Mouse (Mus musculus) WW6 (cell line): ENCODE results near the gene Rln3.
A peak's percentile ranks its signal among the peaks of the same experiment; 100 is the strongest.

Experiments
- DNase-seq: peaks from one replicate; pipeline ENCODE4 v3.0.0-alpha.2; 2013; ENCODE audit warnings: low read depth, low spot score

Gene Rln3

DNA sequence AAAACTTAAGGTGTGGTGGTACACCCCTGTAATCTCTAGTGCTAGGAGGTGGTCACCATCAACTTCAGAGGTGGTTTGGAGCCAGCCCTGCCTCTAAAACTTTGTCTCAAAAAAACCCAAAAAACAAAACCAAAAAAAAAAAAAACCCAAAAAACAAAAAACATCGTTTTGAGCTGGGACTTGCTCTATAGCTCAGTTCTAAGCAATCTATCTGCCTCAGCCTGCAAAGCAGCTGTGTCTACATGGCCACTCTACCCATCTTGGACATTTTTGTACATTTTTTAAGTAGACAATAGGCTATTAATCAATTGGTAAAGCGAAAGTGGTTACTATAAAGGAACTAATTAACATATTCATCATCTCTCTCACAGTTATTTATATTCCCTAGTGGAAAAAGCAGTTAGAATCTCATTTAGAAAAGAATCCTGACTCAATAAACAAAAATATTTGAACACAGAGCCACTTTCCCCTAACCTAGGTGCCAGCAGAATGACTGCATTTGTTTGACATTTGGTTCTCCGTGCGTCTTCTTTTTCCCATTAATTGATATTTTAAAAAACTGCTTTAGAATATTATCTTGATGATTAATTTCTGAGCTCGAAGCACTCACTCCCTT lies 20.8 kb upstream of the Rln3 start:
- DNase-seq = no peak

DNA sequence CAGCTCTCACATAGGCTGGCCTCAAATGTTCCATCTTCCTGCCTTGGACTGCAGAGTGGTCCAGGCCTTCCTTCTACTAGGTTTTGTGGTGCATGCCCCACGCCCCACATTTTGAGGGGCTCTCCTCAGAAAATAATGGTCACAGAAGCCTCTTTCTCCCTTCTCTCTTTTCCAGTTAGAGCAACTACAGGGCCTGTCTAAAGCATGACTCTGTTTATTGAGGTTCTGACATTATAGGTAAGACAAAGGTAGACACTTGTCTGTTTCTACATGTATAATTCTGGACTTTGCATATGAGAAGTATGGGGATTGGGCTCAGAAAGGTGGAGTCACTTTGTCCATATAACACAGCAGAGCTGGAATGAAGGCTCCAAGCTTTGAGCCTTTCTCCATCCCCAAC lies 20.2 kb upstream of the Rln3 start, which contains the start of gene Gm10643:
Gene Gm10643, minus strand, starts transcription at position 101 of the 400 bp plus-strand sequence.
- DNase-seq = no peak

DNA sequence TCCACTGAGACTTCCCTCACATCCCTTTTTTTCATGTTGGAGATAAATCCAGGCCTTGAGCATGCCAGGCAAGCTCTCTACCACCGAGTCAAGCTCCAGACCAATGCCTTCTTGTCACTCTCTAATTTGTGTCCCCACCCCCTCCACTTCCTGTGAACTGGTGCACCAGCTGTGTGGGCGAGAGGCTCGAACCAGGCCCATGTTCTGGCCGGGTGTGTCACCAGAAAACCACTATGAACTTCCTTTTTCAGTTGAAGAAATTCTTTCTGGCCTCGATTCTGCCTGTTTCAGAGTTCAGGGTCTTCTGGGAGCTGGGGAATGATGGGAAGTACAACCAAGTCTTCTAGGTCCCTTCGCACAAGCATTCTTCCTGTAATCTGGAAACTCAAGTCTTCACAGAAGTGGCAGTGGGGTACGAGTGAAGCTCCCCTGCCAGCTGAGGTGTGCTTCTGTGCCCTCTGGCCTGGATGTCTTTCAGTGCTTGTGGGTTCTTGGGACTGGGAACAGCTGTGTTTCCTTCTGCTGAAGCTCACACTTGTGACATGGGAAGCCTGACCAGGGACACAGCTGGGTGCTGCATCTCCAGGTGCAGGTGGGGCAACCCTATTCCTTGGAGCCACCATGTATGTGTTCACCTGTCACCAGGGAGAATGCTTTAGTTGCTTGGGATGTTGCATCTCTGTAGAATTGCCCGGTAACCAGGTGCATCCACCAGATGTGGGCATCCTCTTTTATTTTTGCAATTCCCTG lies 19.2 kb upstream of the Rln3 start:
- no peak for DNase-seq

DNA sequence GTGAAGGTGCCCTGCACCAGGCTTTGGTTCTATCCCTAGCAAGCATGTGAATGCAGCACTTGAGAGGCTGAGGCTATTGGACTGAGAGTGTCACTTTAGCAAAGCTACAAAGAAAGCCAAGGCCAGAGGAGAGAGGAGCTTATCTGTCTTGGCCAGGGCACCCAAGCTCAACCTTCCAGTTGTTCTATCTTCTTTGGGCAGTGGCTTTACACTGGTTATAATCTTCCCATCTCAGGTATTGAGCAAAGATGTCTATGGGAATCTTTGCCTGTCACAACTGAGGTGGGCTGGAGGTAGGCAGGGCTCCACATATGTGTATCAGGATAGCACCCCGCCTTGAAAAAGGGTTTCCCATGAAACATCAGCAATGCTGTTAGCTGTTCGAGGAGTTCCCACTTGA lies 15.4 kb upstream of the Rln3 start:
- DNase-seq = no peak

DNA sequence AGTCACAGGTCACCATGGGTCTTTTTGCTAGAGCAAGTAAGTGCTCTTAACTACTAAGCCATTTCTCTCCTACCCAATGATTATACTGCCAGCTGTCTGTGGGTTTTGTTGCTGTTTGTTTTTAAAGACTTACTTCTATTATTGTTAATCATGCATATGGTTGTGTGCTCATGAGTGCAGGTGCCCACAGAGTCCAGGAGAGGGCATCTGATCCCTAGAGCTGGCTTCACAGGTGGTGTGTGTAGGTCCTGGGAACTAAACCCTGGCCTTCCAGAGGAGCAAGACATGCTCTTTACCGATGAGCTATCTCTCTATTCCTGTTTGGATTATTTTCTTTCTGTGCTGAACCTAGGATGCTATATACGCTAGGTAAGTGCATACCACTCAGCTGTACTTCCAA lies 14.4 kb upstream of the Rln3 start:
- no peak for DNase-seq

DNA sequence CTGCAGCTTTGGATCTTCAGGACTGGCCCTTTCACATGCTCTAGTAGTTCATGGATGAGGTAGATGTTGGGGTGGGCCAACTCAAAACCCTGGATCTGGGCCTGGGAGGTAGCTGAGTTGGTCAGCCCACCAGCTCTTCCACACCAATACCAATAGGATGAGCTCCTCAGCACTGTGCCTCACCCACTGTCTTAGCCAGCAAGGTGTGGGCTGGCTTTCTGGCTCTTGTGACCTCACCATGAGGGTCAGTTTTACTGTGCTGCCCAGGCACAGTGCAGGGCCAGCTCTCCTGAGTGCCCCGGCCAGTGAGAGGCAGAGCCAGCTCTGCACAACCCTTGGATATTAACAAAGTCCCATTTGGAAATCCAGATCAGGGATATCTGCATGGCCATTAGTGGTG lies 13.0 kb upstream of the Rln3 start:
- DNase-seq = no peak

DNA sequence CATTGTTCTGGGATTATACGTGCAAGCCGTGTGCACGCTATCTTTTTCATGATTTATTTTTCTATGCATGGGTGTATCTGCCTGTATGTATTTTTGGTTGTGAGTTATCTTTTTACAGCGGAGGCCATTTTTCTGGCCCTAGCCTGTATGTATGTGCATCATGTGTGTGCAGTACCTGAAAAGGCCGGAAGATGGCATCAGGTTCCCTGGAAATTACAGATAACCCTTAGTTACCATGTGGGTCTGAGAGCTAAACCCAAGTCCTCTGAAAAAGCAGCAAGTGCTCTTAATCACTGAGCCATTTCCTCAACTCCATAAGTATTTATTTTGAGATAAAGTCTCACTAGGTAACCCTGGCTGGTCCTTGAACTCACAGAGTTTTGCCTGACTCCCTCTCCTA lies 8.4 kb upstream of the Rln3 start:
- DNase-seq = no peak

DNA sequence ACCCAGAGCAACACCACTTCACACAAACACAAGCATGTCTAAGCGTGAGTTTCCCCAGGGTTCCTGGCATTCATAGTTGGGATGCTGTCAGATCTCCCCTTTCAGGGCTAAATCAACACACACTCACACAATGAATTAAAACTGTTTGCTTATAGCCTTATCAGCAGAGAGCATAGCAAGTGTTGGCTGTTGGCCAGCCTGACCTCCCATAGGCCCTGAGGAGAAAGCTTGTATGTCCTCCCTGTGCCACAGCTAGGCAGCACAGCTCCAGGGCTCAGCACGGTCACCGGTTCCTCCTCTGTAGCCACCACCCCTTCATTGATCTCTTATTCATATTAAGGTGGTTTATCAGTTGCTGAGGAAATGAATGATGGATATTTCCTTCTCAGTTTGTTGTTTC lies 7.9 kb upstream of the Rln3 start:
- no peak for DNase-seq

DNA sequence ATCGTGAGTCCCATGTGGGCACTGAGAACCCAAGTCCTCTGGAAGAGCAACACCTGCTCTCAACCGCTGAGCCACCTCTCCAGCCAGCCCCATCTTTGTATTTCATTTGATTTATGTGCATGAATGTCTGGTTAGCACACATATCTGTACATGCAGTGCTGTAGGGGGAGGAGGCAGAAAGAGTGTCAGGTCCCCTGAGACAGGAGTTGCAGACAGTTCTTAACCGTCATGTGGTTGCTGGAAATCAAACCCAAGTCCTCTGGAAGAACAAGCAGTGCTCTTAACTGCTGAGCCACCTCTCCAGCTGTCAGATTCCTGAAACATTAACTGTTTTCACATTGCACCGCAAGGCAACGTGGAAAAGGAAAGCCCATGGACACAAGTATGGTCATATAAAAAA lies 3.4 kb upstream of the Rln3 start:
- no peak for DNase-seq

DNA sequence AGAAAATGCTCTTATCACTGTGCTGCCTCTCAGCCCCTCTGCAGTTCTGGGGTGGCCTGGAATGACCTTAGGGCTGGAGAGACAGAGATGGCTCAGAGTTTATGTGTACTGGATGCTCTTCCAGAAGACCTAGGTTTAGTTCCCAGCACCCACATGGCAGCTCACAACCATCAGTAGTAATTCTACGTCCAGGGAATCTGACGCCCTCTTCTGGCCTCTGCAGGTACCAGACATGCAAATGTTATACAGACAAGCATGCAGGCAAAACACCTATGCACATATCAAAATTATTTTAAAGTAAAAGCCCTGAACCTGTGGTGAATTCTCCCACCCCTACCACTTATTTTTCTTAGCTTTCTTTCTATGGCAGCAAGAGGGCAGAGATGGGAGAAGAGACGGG lies 1.7 kb upstream of the Rln3 start:
- DNase-seq = no peak

DNA sequence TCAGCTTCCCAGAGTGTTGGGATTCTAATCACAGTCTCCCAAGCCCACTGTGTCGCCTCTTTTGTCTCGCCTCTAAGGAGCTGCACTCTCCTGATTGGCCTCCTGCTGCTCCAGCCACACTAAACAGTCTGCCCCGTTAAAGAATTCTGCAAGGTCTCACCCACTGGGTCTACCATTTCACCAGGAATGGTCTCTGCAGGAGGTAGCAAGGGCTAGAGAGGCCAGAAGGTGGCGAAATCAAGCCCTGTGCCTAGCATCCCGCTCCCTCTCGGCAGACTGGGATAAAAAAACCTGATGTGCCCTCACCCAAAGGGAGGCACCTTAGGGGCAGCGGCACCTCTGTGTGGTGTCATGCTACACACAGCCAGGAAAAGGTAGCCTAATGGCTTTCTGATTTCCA lies 697 bp downstream of the Rln3 start:
- DNase-seq = no peak

DNA sequence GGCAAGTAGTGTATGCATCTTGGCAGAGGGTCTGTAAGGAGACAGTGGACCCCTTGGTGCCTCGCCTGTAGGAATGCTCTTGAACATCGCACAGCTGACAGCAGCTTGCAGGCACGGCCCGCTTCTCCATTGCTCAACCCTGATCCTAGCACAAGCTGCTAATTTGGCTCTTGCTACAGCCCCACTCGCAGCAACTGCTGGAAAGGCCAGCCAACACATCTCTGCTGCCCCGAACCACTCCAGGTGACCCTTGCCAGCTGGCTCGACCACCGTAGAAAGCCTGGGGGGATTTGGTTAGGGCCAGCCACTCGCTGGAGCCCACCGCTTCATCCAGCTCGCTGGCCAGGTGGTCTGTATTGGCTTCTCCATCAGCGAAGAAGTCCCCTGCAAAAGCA lies 1.9 kb downstream of the Rln3 start:
- no peak for DNase-seq

DNA sequence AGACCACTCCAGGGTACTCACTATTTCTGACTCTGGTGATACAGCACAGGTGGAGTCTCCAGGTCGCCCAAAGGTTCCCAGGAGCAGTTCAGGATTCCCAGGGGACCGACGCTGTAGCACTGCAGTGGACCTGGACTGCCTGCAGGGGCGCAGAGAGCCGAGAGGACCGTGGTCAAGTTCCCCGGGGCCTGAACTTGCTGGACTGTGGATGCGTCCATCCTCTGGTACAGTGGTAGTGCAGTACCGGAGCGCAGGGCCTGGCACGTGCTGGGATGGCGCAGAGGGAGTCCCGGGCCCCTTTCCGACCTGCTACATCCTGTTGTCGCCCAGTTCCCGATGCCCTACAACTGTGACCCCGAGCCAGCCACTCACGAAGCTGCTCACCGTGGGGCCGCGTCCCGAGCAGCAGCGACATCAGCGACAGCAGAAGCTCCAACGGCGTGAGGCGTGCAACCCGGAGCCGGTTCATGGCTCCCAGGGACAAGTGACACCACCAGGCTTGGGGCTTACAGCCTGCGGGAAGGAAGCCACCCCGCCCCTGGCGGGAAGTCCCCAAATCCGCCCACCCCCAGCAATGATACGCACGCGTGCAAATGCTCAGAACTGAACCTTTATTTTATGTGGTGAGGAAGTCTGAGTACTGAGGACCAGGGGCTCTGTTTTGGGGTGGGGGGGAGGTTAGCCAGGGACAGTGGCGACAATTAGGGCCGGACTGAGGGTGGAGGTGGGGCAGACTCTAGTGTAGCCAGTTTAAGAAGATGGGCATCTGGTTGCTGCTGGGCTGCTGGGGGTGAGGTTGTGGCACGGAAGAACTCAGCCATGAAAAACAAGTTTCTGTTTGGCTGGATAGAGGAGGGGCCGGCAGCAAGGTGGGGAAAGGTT lies 2.5 kb downstream of the Rln3 start, which contains the start of gene Il27ra:
Gene Il27ra, minus strand, starts transcription at position 524 of the 882 bp plus-strand sequence.
- no peak for DNase-seq

DNA sequence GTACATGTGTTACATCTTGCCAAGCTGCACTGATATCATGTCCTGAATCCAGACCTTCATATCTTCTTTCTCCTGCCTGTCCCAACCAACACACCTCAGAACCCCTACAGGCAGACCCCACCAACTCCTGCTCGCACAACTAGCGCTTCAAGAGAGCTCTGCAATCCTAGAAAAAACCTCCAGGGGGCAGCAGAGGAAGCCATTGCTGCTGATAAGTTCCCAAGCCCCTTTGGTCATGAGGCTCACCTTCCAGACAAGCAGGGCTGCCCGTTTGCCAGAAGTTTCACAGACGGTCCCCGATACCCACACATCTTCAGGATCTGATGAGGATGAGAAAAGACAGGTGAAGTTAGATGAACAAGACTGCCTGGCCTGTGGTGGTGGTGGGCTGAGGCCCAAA lies 5.8 kb downstream of the Rln3 start:
- peak; percentile 74 for DNase-seq

DNA sequence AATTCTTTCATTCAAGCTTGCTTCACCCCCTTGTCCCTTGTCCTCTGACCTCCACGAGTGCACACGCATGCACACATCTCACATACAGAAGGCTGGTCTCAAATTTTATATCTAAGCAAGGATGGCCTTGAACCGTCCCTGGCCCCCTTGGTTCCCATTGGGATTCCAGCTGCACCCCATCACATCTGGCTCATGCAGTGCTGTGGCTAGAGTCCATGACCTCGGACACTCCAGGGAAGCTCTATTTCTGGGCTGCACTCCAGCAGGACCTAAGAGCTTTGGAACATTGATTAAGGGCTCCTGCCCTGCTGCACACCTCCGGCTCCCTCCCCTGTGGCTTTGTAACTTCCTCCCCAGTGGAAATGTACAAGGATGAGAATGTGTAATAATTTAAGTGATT lies 6.8 kb downstream of the Rln3 start:
- no peak for DNase-seq

DNA sequence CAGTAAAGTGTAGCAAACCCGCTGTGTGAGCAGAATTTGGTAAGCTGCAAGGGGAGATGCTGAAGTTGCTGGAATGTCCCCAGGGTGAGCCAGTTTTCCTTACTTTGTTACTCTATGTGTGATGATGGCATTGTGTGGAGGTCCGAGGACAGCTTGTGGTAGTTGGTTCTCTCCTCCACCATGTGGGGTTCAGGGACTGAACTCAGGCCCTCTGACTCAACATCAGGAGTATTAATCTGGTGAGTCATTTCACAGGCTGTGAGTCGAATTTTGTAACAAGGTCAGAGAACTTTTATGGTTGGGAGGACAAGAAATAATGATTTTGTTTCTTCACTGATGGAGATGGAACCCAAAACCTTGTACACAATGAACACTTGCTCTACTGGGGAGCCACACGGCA lies 12.0 kb downstream of the Rln3 start:
- no peak for DNase-seq

DNA sequence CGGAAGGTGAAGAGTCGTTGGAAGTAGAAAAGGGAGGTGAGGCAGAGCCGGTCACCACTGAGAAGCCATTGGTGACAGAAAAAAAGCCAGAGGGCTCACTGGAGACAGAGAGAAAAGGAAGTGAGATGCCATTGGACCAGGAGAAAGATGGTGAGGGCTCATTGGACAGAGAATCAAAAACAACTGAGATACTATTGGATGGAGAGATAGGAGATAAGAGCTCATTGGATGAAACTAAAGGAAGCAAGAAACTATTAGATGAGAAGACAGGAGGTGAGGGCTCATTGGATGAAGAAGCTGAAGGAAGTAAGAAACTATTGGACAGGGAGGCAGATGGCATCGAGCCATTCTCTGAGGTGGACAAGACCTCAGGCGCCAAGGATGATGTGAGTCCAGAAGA lies 15.5 kb downstream of the Rln3 start:
- DNase-seq = no peak

DNA sequence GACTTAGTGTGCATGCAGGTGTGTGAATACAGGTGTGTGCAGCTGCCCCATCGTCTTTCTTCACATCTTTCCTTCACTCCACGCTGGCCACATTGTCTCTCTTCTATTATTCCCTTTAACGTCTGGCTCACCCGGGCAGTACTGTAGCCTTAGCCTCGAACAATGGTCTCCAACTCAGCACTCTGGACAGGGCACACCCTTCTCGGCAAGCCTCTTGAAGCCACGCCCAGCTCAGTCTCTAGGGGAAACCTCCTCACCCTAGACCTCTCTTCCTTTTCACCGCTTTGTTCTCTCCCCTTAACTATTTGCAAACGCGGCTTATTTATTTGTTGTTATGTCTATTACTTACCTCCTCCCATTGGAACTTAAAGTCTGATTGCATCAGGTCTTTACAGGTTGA lies 17.4 kb downstream of the Rln3 start:
- DNase-seq = peak; percentile 61

DNA sequence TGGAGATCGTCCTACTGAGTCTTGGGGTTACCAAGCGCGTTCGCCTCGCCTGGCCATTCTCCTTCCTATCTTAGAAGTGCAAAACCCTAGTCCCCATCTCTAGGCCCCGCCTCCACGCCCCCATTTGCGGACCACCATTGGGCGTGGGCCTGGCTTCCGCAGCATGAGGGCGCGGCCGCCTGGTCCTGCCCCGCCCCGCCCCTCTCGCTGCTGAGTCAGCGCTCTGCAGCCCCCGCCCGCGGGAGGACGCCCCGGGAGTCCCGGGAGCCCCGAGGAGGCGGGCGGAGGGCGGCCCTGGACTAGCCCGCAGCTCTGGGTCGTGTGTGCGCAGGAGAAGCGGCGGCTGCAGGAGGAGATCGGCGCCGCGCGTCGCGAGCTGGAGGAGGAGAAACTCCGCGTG lies 18.9 kb downstream of the Rln3 start:
- peak; percentile 59 for DNase-seq

DNA sequence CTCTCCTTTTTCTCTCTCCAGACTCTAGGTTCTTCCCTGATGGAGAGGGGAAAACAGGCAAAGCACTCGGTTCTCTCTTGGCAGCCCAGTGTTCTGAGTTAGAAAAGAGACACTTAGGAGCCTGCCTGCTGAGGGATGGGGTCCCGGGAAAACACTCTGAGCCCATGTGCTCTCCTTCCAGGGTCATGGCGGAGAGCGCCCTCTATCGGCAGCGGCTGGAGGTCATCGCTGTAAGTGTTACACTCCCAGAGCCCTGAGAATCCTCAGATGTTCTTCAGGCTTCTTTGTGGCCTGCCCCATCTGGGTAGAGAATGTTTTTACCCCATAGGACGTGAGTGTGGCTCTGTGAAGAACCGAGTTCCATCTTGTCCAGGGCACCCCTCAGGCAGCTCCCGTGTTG lies 20.6 kb downstream of the Rln3 start:
- peak; percentile 70 for DNase-seq

DNA sequence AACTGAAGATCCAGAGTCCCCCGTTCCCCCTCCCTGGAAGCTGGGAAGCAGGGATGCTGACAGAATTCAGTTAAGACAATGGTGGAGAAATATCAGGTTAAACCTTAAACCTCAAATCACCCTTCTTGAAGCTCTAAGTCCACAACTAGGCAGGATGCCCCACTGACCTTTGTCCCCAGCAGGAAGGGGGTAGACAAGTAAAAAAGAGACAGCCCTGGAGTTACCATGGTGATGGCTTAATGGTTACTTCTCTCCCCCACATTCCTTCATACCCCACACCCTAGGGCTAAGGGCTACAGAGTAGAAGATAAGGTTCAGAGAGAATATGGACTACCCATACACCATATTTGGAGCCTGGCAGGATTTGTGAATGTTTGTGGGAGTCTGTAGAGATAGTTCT lies 21.2 kb downstream of the Rln3 start:
- no peak for DNase-seq

DNA sequence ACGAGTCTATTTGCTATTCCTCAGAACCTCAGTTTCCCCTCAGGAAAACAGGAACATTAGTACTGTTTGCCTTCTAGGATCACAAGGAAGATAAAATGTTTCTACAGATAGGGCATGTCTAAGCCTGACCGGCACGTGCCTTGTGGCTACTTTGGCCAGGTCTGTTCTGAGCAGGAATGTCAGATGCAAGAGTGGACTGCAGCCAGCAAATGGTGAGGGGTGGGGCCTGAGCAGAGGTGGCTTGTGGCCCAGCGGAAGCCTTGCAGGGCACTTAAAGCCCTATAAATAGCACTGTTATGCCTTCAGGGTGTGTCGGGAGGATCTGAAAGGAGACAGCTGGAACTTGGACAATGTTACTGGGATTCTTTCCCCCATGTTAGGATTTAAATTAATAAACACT lies 21.7 kb downstream of the Rln3 start:
- DNase-seq = no peak

DNA sequence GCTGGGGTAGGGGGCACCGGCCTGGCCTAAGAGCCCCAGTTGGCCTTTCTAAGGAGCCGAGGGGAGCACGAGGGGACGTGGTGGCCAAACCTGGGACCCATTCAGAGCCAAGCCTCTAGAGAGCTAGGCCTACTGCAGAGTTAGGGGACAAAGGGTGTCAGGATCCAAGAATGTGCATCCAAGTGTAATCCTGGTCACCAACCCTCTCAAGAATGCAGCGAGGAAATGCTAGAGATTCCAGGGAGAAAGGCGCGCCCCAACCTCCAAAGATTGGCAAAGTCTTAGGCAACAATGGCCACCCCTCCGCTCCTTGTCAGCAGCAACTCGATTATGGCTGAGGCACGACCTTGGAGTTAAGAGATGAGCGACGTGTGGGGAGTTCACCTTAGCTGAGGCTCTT lies 23.2 kb downstream of the Rln3 start:
- DNase-seq = no peak
